Mouse (Mus musculus) midbrain, embryonic 13.5 days (tissue): ENCODE results near the gene Tmsb4x. TPM values are rescaled to one million over a fixed set of nuclear protein-coding genes. Genes with fewer than 3 reads are reported as not detected.

ENCODE experiments used
- ATAC-seq: fragments of 200-750 bp; cut with Nextera tagmentation; 2 replicates; pipeline ENCODE4 v1.8.0; 2017; ENCODE audit warnings: mild to moderate bottlenecking, moderate TSS enrichment, moderate library complexity
- H3K27ac ChIP-seq: fragments of 300-500 bp; sonication (generic); 2 replicates; pipeline ENCODE4 v1.5.1; 2015; ENCODE audit warnings: inconsistent platforms, mild to moderate bottlenecking, moderate library complexity
- H3K27me3 ChIP-seq: fragments of 300-500 bp; sonication (generic); 2 replicates; pipeline ENCODE4 v1.6.1; 2015; ENCODE audit warnings: mild to moderate bottlenecking, inconsistent platforms
- H3K36me3 ChIP-seq: fragments of 300-500 bp; sonication (generic); 2 replicates; pipeline ENCODE4 v1.6.1; 2015; ENCODE audit warnings: mild to moderate bottlenecking, inconsistent platforms
- H3K4me1 ChIP-seq: fragments of 300-500 bp; sonication (generic); replicated peaks from 2 replicates; pipeline ENCODE4 v1.6.1; 2015; ENCODE audit warnings: inconsistent platforms
- H3K4me2 ChIP-seq: fragments of 300-500 bp; sonication (generic); replicated peaks from 2 replicates; pipeline ENCODE4 v1.6.1; 2015; ENCODE audit warnings: moderate library complexity, mild to moderate bottlenecking, inconsistent platforms
- H3K4me3 ChIP-seq: fragments of 300-500 bp; sonication (generic); replicated peaks from 2 replicates; pipeline ENCODE4 v1.5.1; 2015; ENCODE audit warnings: mild to moderate bottlenecking, inconsistent platforms
- H3K9ac ChIP-seq: fragments of 300-500 bp; sonication (generic); replicated peaks from 2 replicates; pipeline ENCODE4 v1.6.1; 2015; ENCODE audit warnings: mild to moderate bottlenecking, inconsistent platforms
- H3K9me3 ChIP-seq: fragments of 300-500 bp; sonication (generic); 2 replicates; pipeline ENCODE4 v1.6.1; 2016; ENCODE audit warnings: mild to moderate bottlenecking, inconsistent platforms
- WGBS: fragments of 180-500 bp; shearing (Covaris S2); methylation state at CpG from one replicate; pipeline ENCODE4 v1.1.7; 2015; 5-methylcytosine and 5-hydroxymethylcytosine counted together
- polyA plus RNA-seq: library from polyadenylated mRNA; unstranded; fragments of >200 nt; fragmentation: Nextera tagmentation; extraction: Ambion mirVana; gene quantifications from 2 replicates; pipeline ENCODE4 v1.2.1, GENCODE M21; 2015

Tmsb4x gene
- polyA plus RNA-seq, 1 experiment from 2014 or later = 6,172 TPM

DNA sequence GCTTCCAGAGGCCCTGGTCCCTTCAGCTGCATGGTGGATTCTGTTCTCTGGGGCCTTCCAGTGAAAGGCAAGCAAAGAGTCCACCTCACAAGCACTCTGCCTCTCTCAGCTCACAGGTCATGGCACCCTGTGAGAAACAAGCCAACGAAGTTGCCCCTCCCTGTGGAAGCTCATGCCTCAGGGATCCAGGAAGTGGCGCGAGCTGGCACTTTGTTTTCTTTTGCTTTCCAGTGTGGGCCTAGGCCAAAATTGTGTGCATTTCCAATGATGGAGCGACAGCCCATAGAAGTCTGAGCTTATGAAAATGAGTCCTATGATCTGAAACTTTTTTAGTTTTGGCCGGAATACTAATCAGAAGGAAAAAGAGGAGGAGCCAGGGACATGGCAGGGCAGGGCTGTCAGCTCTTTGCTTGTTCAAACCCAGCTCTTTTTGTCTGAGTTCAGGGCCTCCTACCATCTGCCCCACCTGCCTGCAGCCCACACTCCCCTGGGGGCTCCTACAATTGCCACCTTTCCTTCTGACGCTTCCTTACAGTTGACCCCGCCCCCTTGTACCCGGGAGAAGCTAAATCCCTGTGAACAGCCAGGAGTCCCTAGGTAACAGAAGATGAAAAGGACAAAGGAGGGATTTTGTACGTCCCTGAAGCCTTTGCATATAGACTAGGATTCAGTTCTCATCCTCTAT, 2.9 kb upstream of the Tmsb4x start:
- ATAC-seq = no peak
- WGBS = 36% methylated on average over 9 of the region's 9 CpGs
- H3K4me1 ChIP-seq = peaks cover 19% of the 10 kb centered on the region

DNA sequence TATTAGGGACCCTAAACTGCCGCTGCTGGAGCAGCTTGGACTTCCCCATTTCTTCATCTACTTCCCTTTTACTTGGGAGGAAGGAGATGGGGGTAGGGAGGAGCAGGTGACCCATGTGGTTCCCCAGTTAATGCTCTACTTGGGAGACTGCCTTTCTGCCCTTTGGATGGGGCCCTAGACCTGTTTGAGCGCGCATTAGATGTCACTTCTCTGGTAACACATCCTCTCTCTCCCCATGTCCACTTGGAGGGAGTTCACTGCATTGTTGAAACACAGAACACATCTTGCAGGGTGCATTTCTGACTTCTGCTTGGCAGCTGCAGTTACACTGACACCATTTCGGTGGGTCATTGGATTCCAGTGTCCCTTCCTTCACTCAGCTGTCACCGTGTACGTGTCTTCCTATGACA, 1.2 kb upstream of the Tmsb4x start:
- Histone ChIP-seq H3K4me3 (peak overlapping the region; percentile 61), H3K27me3 (peaks cover 15% of the 10 kb centered on the region; the same call in 1 of the 2 replicates), H3K9ac (peak overlapping the region; percentile 69; the same call in 1 of the 2 replicates), H3K4me2 (peak overlapping the region; percentile 57), H3K4me1 (peaks cover 32% of the 10 kb centered on the region), H3K9me3 (no peaks in the 10 kb centered on the region), H3K27ac (peak overlapping the region; percentile 95), H3K36me3 (peaks cover 4% of the 10 kb centered on the region; the same call in 1 of the 2 replicates)
- ATAC-seq = no peak
- 56% methylated on average over 6 of the region's 6 CpGs for WGBS

More for the DNA sequence above, 2.9 kb upstream of the Tmsb4x start:
- Histone ChIP-seq H3K4me3 (no peak overlapping the region), H3K27me3 (peaks cover 14% of the 10 kb centered on the region; the same call in 1 of the 2 replicates), H3K36me3 (no peaks in the 10 kb centered on the region), H3K9me3 (no peaks in the 10 kb centered on the region), H3K4me2 (no peak overlapping the region), H3K9ac (no peak overlapping the region), H3K27ac (peak overlapping the region; percentile 56)

DNA sequence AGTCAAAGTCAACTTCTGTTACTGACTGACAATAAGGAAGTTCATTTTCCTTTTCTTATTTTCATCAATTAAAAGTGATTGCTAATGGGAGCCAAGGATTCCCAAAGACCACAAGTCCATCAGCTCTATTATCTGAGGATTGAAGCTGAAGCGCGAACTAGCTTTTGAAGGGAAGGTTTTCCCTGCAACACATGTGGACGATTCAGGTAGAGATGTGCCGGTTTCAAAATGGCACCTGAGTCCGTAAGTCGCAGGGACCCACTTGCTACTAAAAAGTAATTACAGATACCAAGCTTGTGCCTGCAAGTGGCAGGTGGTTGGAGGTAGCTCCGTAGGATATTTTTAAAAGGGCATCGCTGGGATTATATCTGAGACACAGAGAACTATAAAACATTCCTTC, 713 bp upstream of the Tmsb4x start:
- peak overlapping the region; percentile 95 for H3K27ac ChIP-seq
- no peak for ATAC-seq
- peaks cover 20% of the 10 kb centered on the region; the same call in 1 of the 2 replicates for H3K27me3 ChIP-seq
- H3K9me3 ChIP-seq = no peaks in the 10 kb centered on the region
- H3K4me2 ChIP-seq = peak overlapping the region; percentile 57
- peaks cover 32% of the 10 kb centered on the region for H3K4me1 ChIP-seq
- WGBS = 51% methylated on average over 8 of the region's 8 CpGs
- H3K9ac ChIP-seq = peak overlapping the region; percentile 69
- peaks cover 4% of the 10 kb centered on the region; the same call in 1 of the 2 replicates for H3K36me3 ChIP-seq
- H3K4me3 ChIP-seq = peak overlapping the region; percentile 61

DNA sequence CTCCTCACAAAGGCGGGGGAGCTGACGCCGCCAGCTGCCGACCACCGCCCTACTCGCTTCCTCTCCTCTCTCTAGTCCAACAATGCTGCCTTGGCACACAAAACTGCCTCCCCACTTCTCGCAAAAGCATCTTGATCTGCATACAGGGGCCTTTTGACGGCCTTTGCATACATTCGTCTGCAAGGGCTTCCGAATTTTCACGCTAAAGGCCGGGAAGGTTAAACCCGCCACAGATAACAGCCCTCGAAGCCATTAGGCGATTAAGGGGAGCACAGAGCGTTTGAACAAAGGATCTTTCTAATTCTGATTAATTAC, 652 bp downstream of the Tmsb4x start:
- no peak overlapping the region for H3K4me2 ChIP-seq
- 22% methylated on average over 16 of the region's 16 CpGs for WGBS

DNA sequence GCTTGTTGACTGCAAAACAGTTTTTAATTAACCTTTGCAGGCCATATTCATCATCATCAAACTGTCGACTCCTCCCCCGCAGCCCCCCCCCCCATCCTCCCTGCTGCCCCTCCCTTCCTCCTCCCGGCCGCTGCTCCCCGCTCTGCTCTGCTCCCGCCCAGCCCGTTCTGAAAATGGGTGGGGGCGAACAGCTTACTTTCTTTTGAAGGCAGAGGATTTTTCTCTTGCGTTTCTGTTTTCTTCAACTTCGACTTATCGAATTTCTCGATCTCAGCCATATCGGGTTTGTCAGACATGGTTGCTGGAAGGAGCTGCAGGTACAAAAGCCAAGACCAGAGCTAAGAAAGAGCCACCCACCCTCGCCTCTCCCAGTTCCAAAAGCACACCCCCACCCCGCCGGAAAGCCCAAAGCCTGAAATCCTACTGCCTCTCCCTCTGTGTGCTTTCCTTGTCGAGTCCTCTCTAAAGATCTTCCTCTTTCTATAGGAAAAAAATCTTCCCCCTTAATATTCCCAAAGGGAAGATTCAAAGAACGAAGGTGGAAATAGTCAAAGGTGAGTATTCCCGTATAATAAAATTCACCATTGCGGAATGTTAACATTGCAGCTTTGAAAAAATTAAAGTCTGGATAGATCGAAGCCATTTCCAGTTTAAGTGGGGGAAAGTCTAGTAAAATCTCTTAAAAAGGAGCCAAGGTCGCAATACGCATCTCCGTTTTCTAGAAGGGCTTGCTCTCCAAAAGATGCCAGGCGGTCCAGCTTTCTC, 1.2 kb downstream of the Tmsb4x start:
- H3K27ac ChIP-seq = peak overlapping the region; percentile 95
- H3K27me3 ChIP-seq = peaks cover 27% of the 10 kb centered on the region; the same call in 1 of the 2 replicates
- peaks cover 4% of the 10 kb centered on the region; the same call in 1 of the 2 replicates for H3K36me3 ChIP-seq
- peak overlapping the region; percentile 65 for H3K4me2 ChIP-seq
- ATAC-seq = no peak
- H3K9ac ChIP-seq = peak overlapping the region; percentile 88
- no peaks in the 10 kb centered on the region for H3K9me3 ChIP-seq
- 25% methylated on average over 25 of the region's 25 CpGs for WGBS
- peak overlapping the region; percentile 61 for H3K4me3 ChIP-seq
- peaks cover 32% of the 10 kb centered on the region for H3K4me1 ChIP-seq

More for the DNA sequence above, 652 bp downstream of the Tmsb4x start:
- Histone ChIP-seq H3K27me3 (peaks cover 26% of the 10 kb centered on the region; the same call in 1 of the 2 replicates), H3K4me1 (peaks cover 32% of the 10 kb centered on the region), H3K4me3 (peak overlapping the region; percentile 61), H3K9ac (peak overlapping the region; percentile 88), H3K36me3 (peaks cover 4% of the 10 kb centered on the region; the same call in 1 of the 2 replicates), H3K27ac (peak overlapping the region; percentile 95), H3K9me3 (no peaks in the 10 kb centered on the region)
- ATAC-seq = no peak

DNA sequence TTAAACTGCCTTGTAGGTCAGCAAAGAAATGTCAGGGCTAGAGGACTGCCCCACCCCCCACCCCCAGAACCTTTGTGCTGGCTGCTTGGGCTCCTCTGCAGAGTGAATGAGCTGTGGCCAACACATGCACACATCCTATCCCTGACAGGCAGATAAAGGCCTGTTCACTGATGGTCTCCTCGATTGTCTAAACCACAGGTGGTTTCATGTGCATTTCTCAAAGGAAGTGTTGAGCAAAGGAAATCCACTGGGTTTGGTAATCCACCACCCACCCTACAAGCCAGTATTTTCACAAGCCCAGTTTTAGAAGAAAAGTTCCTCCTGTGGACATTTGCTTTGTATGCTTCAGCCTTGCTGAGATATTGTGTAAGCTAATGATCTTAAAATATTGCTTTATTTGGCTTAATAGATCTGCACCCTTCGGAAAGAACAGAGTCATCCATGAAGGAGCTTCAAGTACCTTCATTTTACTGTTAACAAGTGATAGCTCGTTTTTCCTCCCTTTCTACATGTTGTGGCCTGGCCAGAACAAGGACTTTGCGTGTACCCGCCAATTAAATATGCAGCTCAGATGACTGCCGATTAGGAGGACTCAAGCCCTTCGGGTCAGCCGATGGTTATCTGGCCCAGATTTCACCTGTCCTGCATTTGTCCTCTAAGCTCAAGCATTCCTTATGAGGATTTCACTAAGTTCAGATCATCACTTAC, 3.1 kb downstream of the Tmsb4x start:
- H3K4me2 ChIP-seq = peak overlapping the region; percentile 65

DNA sequence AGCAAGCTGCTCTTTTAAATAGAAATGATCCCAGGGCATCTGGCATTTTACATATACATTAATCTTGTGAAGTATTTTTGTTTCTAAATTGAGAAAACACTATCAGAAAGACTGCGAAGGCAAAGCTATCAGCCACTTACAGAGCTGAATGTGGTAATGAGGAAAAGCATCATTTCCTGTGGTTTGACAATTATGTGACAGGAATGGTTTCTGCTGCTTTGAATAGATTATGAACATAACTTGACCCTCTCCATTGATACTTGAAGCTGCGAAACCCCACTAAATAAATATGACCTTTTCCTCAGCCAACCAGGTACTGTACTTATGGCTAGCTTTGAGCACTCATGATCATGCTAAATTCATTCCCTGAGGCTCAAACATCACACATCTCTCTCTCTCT, 7.8 kb downstream of the Tmsb4x start:
- no peak overlapping the region for H3K4me3 ChIP-seq
- no peaks in the 10 kb centered on the region for H3K9me3 ChIP-seq
- no peak overlapping the region for H3K9ac ChIP-seq
- ATAC-seq = no peak
- 96% methylated on average over 2 of the region's 2 CpGs for WGBS
- no peak overlapping the region for H3K4me2 ChIP-seq
- H3K36me3 ChIP-seq = no peaks in the 10 kb centered on the region
- H3K4me1 ChIP-seq = peaks cover 7% of the 10 kb centered on the region; the same call in 1 of the 2 replicates
- no peak overlapping the region for H3K27ac ChIP-seq
- H3K27me3 ChIP-seq = peaks cover 49% of the 10 kb centered on the region; the same call in 1 of the 2 replicates

More for the DNA sequence above, 3.1 kb downstream of the Tmsb4x start:
- peaks cover 4% of the 10 kb centered on the region; the same call in 1 of the 2 replicates for H3K36me3 ChIP-seq
- no peak overlapping the region for H3K9ac ChIP-seq
- 47% methylated on average over 8 of the region's 8 CpGs for WGBS
- 0 out of 2 replicates have a peak overlapping the region, but pooled peaks have one; percentile 9 for H3K27ac ChIP-seq
- ATAC-seq = no peak
- no peaks in the 10 kb centered on the region for H3K9me3 ChIP-seq
- peak overlapping the region; percentile 61 for H3K4me3 ChIP-seq
- peaks cover 21% of the 10 kb centered on the region for H3K4me1 ChIP-seq
- H3K27me3 ChIP-seq = peaks cover 39% of the 10 kb centered on the region; the same call in 1 of the 2 replicates

DNA sequence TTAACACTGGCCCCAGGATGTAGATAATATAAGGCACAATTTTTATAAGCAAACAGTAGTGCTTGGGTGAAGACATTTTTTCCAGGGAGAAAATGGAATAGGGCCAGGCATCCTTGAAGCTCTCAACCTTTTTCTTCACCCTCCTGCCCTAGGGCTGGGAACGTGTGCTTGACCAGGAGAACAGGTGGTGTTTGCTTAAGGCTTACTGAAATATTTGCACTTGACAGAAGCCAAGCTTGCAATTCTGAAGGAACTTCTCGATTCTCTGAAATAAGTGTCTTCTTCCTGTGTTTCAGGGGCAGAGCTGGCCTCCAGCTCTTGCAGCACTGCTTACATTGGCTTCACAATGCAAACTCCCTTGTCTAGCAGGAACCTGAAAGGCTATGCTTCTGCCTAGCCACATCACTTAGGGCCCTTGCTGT, 13.9 kb downstream of the Tmsb4x start:
- Histone ChIP-seq H3K9me3 (no peaks in the 10 kb centered on the region), H3K36me3 (no peaks in the 10 kb centered on the region), H3K4me2 (no peak overlapping the region), H3K9ac (no peak overlapping the region), H3K4me1 (no peaks in the 10 kb centered on the region), H3K27me3 (peaks cover 32% of the 10 kb centered on the region; the same call in 1 of the 2 replicates), H3K4me3 (no peak overlapping the region), H3K27ac (no peak overlapping the region)
- WGBS = 79% methylated on average over 2 of the region's 2 CpGs
- ATAC-seq = no peak

DNA sequence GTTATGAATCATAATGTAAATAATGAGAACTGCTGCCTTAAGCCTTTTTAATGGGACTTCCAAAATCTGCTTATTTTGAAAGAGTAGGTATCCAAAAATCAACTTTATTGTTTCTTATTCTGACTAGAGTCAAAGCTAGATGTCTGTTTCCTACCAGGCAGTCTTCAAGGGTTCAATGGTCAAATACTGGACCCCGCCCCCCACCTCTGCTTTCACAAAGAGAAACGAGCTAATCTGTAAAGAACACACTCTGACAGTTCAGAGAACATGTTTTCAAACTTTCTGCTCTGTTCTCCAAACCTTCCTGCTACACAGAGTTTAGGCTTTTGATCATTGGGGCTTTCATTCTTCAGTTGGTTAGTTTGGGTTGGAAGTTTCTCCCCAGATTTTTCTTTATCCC, 22.8 kb downstream of the Tmsb4x start:
- Histone ChIP-seq H3K36me3 (no peaks in the 10 kb centered on the region), H3K9ac (no peak overlapping the region), H3K9me3 (no peaks in the 10 kb centered on the region), H3K4me2 (no peak overlapping the region), H3K27me3 (peaks cover 29% of the 10 kb centered on the region), H3K4me1 (no peaks in the 10 kb centered on the region), H3K27ac (no peak overlapping the region), H3K4me3 (no peak overlapping the region)
- no peak for ATAC-seq
- 30% methylated on average over 2 of the region's 2 CpGs for WGBS

DNA sequence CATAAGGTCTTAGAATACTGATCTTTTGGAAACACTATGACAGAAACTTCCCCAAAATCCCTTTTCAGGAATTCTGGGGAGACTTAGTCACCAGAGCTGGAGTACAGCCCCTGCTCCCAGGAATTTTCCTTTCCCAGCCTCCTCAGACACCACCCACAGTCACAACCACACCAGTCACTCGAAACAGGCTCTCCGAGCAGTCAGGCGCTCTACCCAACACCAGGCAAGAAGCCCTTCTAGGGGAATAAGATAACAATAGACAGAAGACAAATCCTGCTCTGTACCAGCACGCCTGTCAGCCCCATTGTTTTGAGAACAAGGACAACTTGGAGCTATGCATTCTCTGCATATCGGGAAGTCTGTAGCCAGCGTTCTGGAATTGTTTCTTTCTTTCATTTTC, 25.6 kb downstream of the Tmsb4x start:
- Histone ChIP-seq H3K4me1 (no peaks in the 10 kb centered on the region), H3K27ac (no peak overlapping the region), H3K27me3 (peaks cover 51% of the 10 kb centered on the region), H3K9ac (no peak overlapping the region), H3K36me3 (no peaks in the 10 kb centered on the region), H3K4me2 (no peak overlapping the region), H3K4me3 (no peak overlapping the region), H3K9me3 (no peaks in the 10 kb centered on the region)
- 37% methylated on average over 6 of the region's 6 CpGs for WGBS
- no peak for ATAC-seq

DNA sequence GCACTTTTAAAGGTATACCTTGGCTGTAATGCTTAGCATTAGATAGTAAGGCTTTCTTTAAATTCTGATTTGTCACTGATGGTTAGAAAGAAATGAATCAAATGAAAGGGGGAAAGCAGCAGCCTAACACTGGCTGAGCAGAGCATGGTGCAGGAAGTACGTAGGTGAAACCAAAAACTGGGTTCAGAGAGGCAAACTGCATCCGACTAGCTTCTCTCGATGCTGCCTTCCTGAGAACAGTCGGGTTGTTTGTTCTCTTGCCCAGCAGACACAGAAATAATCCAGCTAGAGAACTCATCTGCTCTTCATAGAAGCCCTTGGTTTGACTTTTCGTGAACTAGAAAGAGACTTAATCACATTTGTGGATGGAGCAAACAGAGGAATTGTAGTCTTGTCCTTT, 26.7 kb downstream of the Tmsb4x start:
- H3K4me3 ChIP-seq = no peak overlapping the region
- WGBS = 77% methylated on average over 5 of the region's 5 CpGs
- no peaks in the 10 kb centered on the region for H3K4me1 ChIP-seq
- no peak overlapping the region for H3K4me2 ChIP-seq
- no peaks in the 10 kb centered on the region for H3K9me3 ChIP-seq
- no peak for ATAC-seq
- no peak overlapping the region for H3K27ac ChIP-seq
- H3K9ac ChIP-seq = no peak overlapping the region
- H3K36me3 ChIP-seq = no peaks in the 10 kb centered on the region
- H3K27me3 ChIP-seq = peaks cover 51% of the 10 kb centered on the region
